Mouse (Mus musculus): ENCODE measurements around the gene Gcsh.

Gcsh gene

GRCm38 (mm10) chr8:116993095-116993867 is at the start of gene Gcsh:
Gcsh (minus strand) TSS chr8:116993537.
- DNase-seq, result peak; percentile 99

- DNase-seq, result no peak
Measured at GRCm38 (mm10) chr8:117039843-117040242, 46.5 kb upstream of the Gcsh start.

GRCm38 (mm10) chr8:117037374-117037935 is 44.1 kb upstream of the Gcsh start:
- no peak for DNase-seq

GRCm38 (mm10) chr8:117033393-117033792 is 40.1 kb upstream of the Gcsh start:
- DNase-seq, result no peak

- no peak for DNase-seq
Measured at GRCm38 (mm10) chr8:117032609-117033008, 39.3 kb upstream of the Gcsh start.

- no peak for DNase-seq
Measured at GRCm38 (mm10) chr8:117031476-117031875, 38.1 kb upstream of the Gcsh start.

- no peak for DNase-seq
Measured at GRCm38 (mm10) chr8:117028686-117029085, 35.3 kb upstream of the Gcsh start.

- DNase-seq, result no peak
Measured at GRCm38 (mm10) chr8:117027601-117028000, 34.3 kb upstream of the Gcsh start.

GRCm38 (mm10) chr8:117022297-117022993 is 29.1 kb upstream of the Gcsh start:
- peak; percentile 18 to 52 for DNase-seq

GRCm38 (mm10) chr8:117019323-117020275 is 26.3 kb upstream of the Gcsh start:
- peak in 1 of 2 experiments; percentile 10 for DNase-seq

- DNase-seq, result no peak
Measured at GRCm38 (mm10) chr8:117017896-117018295, 24.6 kb upstream of the Gcsh start.

- no peak for DNase-seq
Measured at GRCm38 (mm10) chr8:117017006-117017405, 23.7 kb upstream of the Gcsh start.

- no peak for DNase-seq
Measured at GRCm38 (mm10) chr8:117015670-117016069, 22.3 kb upstream of the Gcsh start.

- DNase-seq, result no peak
Measured at GRCm38 (mm10) chr8:117011366-117011765, 18.0 kb upstream of the Gcsh start.

GRCm38 (mm10) chr8:116994016-116994716 is 829 bp upstream of the Gcsh start:
- no peak for DNase-seq

- peak in 1 of 2 experiments; percentile 8 for DNase-seq
Measured at GRCm38 (mm10) chr8:116992176-116992971, 963 bp downstream of the Gcsh start.

- DNase-seq, result no peak
Measured at GRCm38 (mm10) chr8:116991241-116991640, 2.1 kb downstream of the Gcsh start.

- no peak for DNase-seq
Measured at GRCm38 (mm10) chr8:116989842-116990241, 3.5 kb downstream of the Gcsh start.

GRCm38 (mm10) chr8:116980117-116980516 is 13.2 kb downstream of the Gcsh start:
- DNase-seq, result peak; percentile 37 to 71

GRCm38 (mm10) chr8:116978631-116979256 is 14.6 kb downstream of the Gcsh start, which contains the start of gene 1700030J22Rik:
1700030J22Rik (minus strand) TSS chr8:116978959.
- DNase-seq, result peak; percentile 99

GRCm38 (mm10) chr8:116978052-116978451 is 15.3 kb downstream of the Gcsh start:
- DNase-seq, result no peak
